Mouse (Mus musculus): ENCODE measurements around the gene Kif4. TPM values are rescaled to one million over a fixed set of nuclear protein-coding genes. Genes with fewer than 3 reads are reported as not detected.

Kif4 gene
- polyA plus RNA-seq, 1 experiment from 2014 or later, result 29.2 TPM

- Histone ChIP-seq H3K27me3 (replicated peaks) (peaks cover 49% of the 10 kb centered on the region), H3K9me3 (replicated peaks) (no peaks in the 10 kb centered on the region), H3K4me1 (no peaks in the 10 kb centered on the region), H3K4me2 (peak overlapping the region; percentile 44), H3K27ac (no peak overlapping the region), H3K9ac (no peak overlapping the region), H3K36me3 (no peaks in the 10 kb centered on the region), H3K4me3 (no peak overlapping the region)
- ATAC-seq, result no peak
- WGBS (ENCODE audit: insufficient replicate concordance), result 14% methylated on average over 13 of the region's 14 CpGs
These were observed 113.4 kb downstream of the Kif4 start for GRCm38 (mm10) chrX:100738918-100739317.

DNA sequence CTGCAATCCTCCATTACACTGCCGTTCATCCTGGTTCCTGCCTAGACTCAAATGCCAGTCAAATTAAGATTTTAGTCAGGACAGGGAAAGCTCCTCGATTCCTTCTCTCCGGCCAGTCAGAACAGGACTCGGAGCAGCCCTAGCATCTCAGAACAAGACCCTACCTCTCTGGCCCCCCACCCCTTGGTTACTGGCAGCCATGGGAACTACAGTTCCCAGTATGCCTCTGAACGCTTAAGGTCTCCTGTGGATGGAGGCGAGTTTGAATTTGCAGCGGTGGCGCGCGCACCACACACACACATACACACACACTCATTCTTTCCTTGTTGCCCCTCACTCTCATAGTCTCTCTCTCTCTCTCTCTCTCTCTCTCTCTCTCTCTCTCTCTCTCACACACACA is 113.9 kb downstream of the Kif4 start:
- no peak for ATAC-seq
- Histone ChIP-seq H3K36me3 (no peaks in the 10 kb centered on the region), H3K9ac (no peak overlapping the region), H3K4me3 (no peak overlapping the region), H3K9me3 (replicated peaks) (no peaks in the 10 kb centered on the region), H3K27ac (no peak overlapping the region), H3K27me3 (replicated peaks) (peaks cover 44% of the 10 kb centered on the region), H3K4me2 (peak overlapping the region; percentile 44), H3K4me1 (no peaks in the 10 kb centered on the region)
- WGBS (ENCODE audit: insufficient replicate concordance), result 7% methylated on average over 10 of the region's 10 CpGs

- WGBS (ENCODE audit: insufficient replicate concordance), result 32% methylated on average over 6 of the region's 6 CpGs
- Histone ChIP-seq H3K4me3 (no peak overlapping the region), H3K4me2 (no peak overlapping the region), H3K9me3 (replicated peaks) (no peaks in the 10 kb centered on the region), H3K9ac (no peak overlapping the region), H3K36me3 (no peaks in the 10 kb centered on the region), H3K4me1 (no peaks in the 10 kb centered on the region), H3K27ac (no peak overlapping the region), H3K27me3 (replicated peaks) (peaks cover 41% of the 10 kb centered on the region)
- no peak for ATAC-seq
These were observed 115.2 kb downstream of the Kif4 start for GRCm38 (mm10) chrX:100740785-100741184.

DNA sequence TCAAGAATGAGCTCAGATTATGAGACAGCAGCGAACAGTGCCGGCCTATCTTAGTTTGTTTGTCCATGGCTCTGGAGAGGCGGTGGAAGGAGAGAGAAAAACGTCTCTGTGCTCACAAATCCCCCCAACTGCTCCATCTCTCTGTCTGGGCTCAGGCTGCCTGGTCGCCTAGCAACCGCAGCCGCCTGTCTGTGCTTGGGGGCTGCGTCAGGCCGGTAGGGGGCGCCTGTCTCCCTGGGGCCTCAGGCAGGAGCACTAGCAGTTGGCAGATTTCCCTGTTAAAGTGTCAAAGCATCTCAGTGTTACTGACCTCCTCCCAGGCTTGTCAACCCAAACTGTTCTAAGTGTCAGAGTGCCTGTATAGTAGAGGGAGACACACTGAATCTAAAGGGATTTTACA is 116.4 kb downstream of the Kif4 start:
- no peak for ATAC-seq
- Histone ChIP-seq H3K36me3 (no peaks in the 10 kb centered on the region), H3K9me3 (replicated peaks) (no peaks in the 10 kb centered on the region), H3K27ac (no peak overlapping the region), H3K4me3 (no peak overlapping the region), H3K27me3 (replicated peaks) (peaks cover 37% of the 10 kb centered on the region), H3K4me2 (no peak overlapping the region), H3K4me1 (no peaks in the 10 kb centered on the region), H3K9ac (no peak overlapping the region)
- 9% methylated on average over 10 of the region's 10 CpGs for WGBS (ENCODE audit: insufficient replicate concordance)

- Histone ChIP-seq H3K9ac (no peak overlapping the region), H3K9me3 (replicated peaks) (no peaks in the 10 kb centered on the region), H3K4me2 (no peak overlapping the region), H3K4me3 (no peak overlapping the region), H3K27ac (no peak overlapping the region), H3K4me1 (no peaks in the 10 kb centered on the region), H3K36me3 (no peaks in the 10 kb centered on the region), H3K27me3 (replicated peaks) (peaks cover 41% of the 10 kb centered on the region)
- no peak for ATAC-seq
- WGBS (ENCODE audit: insufficient replicate concordance), result 65% methylated on average over 6 of the region's 6 CpGs
These were observed 140.3 kb downstream of the Kif4 start for GRCm38 (mm10) chrX:100765855-100766254.

- 12% methylated on average over 26 of the region's 26 CpGs for WGBS (ENCODE audit: insufficient replicate concordance)
- H3K27me3 ChIP-seq (replicated peaks), result peaks cover 41% of the 10 kb centered on the region
- H3K36me3 ChIP-seq, result no peaks in the 10 kb centered on the region
- no peaks in the 10 kb centered on the region for H3K4me1 ChIP-seq
- peak within 1 kb of the TSS; percentile 52 for H3K4me2 ChIP-seq
- no peak for ATAC-seq
- H3K27ac ChIP-seq, result no peak within 1 kb of the TSS
- peak within 1 kb of the TSS; percentile 22 for H3K4me3 ChIP-seq
- H3K9me3 ChIP-seq (replicated peaks), result no peaks in the 10 kb centered on the region
- H3K9ac ChIP-seq, result no peak within 1 kb of the TSS
These were observed 141.8 kb downstream of the Kif4 start, which contains the start of gene Dlg3 for GRCm38 (mm10) chrX:100767181-100767884. Dlg3 (plus strand) TSS chrX:100767722.

GRCm38 (mm10) chrX:100767885-100768626 is 142.5 kb downstream of the Kif4 start:
- H3K27ac ChIP-seq, result no peak overlapping the region
- WGBS (ENCODE audit: insufficient replicate concordance), result 21% methylated on average over 31 of the region's 36 CpGs
- no peaks in the 10 kb centered on the region for H3K9me3 ChIP-seq (replicated peaks)
- no peak for ATAC-seq
- peak overlapping the region; percentile 52 for H3K4me2 ChIP-seq
- H3K36me3 ChIP-seq, result no peaks in the 10 kb centered on the region
- H3K27me3 ChIP-seq (replicated peaks), result peaks cover 41% of the 10 kb centered on the region
- no peaks in the 10 kb centered on the region for H3K4me1 ChIP-seq
- H3K4me3 ChIP-seq, result peak overlapping the region; percentile 22
- no peak overlapping the region for H3K9ac ChIP-seq

DNA sequence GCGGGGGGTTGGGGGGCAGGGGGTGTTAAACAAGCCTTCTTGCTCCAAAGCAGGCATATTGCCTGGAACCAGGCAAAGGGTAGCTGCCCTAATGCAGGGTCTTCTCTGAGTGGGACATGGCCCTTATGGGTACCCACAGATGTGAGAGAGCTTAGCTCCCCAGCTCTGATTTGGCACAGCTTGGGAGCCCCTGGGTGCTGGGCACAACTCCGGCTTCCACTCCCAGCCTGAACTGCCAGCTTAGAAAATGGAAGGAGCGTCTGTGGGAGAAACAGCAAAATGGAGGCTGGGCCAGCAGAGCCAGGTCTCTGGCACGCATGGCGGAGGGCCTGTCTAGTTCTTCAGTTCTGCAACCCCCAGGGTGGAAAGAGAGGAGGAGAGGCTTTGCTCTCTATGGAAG is 143.7 kb downstream of the Kif4 start:
- no peaks in the 10 kb centered on the region for H3K36me3 ChIP-seq

DNA sequence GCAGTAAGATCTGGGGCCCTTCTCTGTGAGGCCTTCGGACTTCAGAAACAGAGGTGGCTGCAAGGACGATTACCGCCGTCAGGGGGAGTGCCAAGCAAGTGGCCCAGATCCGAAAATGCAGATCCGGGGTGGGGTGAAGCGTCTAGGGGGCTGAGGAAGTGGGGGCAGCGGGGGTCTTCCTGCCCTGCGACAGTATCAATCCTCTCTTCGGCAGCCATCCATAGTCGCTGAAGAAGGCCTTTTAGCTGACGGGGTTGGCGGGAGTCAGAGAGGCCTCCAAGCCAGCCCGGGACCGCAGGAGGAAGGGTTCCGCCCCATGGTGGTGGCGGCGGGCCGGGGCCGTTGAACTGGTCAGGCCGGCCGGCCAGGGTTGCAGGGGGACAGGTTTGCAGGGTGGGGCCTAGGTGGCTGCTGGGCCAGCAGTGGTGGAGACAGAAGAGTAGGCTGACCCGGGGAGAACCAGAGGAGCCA is 148.8 kb downstream of the Kif4 start:
- 21% methylated on average over 22 of the region's 23 CpGs for WGBS (ENCODE audit: insufficient replicate concordance)
- peaks cover 6% of the 10 kb centered on the region for H3K27me3 ChIP-seq (replicated peaks)
- no peaks in the 10 kb centered on the region for H3K9me3 ChIP-seq (replicated peaks)
- H3K36me3 ChIP-seq, result no peaks in the 10 kb centered on the region
- peak overlapping the region; percentile 46 for H3K4me3 ChIP-seq
- no peak for ATAC-seq
- peaks cover 5% of the 10 kb centered on the region; the same call in 1 of the 2 replicates for H3K4me1 ChIP-seq
- H3K27ac ChIP-seq, result no peak overlapping the region
- peak overlapping the region; percentile 71 for H3K4me2 ChIP-seq
- peak overlapping the region; percentile 58 for H3K9ac ChIP-seq

More for the DNA sequence above, 143.7 kb downstream of the Kif4 start:
- WGBS (ENCODE audit: insufficient replicate concordance), result 83% methylated on average over 5 of the region's 5 CpGs
- no peak overlapping the region for H3K27ac ChIP-seq
- peaks cover 41% of the 10 kb centered on the region for H3K27me3 ChIP-seq (replicated peaks)
- no peaks in the 10 kb centered on the region for H3K9me3 ChIP-seq (replicated peaks)
- no peak overlapping the region for H3K4me2 ChIP-seq
- ATAC-seq, result no peak
- H3K4me3 ChIP-seq, result no peak overlapping the region
- H3K9ac ChIP-seq, result no peak overlapping the region
- H3K4me1 ChIP-seq, result no peaks in the 10 kb centered on the region

DNA sequence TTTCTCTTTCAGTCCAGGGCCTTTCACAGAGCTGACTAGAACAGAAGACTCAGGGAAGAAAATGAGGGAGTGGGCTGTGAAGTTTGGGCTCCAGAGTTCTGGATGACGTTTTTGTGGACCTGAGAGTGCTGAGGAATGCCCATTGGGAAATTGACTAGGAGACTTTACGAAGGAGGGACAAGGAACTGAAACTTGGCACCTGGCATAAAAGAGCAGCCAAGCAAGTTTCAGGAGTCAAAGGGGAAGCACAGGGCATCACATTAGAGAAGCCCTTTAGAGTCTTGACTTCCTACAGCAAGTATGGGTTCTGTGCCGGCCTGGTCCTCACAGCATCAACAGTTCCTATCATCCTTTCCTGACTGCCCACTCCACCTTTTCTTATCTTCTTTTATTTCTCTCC is 149.9 kb downstream of the Kif4 start:
- Histone ChIP-seq H3K4me1 (peaks cover 5% of the 10 kb centered on the region; the same call in 1 of the 2 replicates), H3K27ac (no peak overlapping the region), H3K9me3 (replicated peaks) (no peaks in the 10 kb centered on the region), H3K9ac (no peak overlapping the region), H3K4me3 (no peak overlapping the region), H3K36me3 (no peaks in the 10 kb centered on the region), H3K4me2 (no peak overlapping the region), H3K27me3 (replicated peaks) (no peaks in the 10 kb centered on the region)
- no peak for ATAC-seq
- WGBS (ENCODE audit: insufficient replicate concordance), result 68% methylated on average over 3 of the region's 3 CpGs

- H3K4me2 ChIP-seq, result peak overlapping the region; percentile 75
- ATAC-seq, result peak; percentile 48
- no peaks in the 10 kb centered on the region for H3K9me3 ChIP-seq (replicated peaks)
- H3K27me3 ChIP-seq (replicated peaks), result no peaks in the 10 kb centered on the region
- H3K36me3 ChIP-seq, result no peaks in the 10 kb centered on the region
- peak overlapping the region; percentile 60 for H3K4me3 ChIP-seq
- no peak overlapping the region; the same call in 1 of the 2 replicates for H3K9ac ChIP-seq
- 6% methylated on average over 9 of the region's 9 CpGs for WGBS (ENCODE audit: insufficient replicate concordance)
- no peak overlapping the region for H3K27ac ChIP-seq
- peaks cover 5% of the 10 kb centered on the region; the same call in 1 of the 2 replicates for H3K4me1 ChIP-seq
These were observed 151.0 kb downstream of the Kif4 start for GRCm38 (mm10) chrX:100776494-100776893.
